Mouse (Mus musculus) embryo, embryonic 11 days (tissue): ENCODE measurements around the gene Bmp3.

Experiments used
- DNase-seq: peaks from one replicate; pipeline ENCODE4 v3.0.0-alpha.2; 2015

The Bmp3 gene

DNA sequence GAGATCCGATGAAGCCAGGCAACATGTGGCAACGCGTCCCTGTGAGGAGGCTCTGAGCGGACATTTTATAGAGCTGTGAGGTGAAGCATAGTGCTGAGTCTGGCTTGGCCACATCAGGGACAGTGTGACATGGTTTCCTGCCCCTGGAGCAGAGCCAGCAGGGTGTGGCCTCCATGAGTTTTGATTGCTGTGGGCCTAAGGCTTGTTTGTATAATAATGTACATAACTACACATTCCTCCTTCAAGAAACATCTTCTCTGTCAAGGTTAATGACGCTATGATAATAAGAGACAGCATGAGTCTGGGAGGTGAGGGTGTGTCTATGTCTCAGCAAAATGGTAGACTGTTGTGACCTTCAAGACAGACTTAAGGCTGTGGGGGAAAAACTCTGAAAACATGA is 64.5 kb downstream of the Bmp3 start:
- DNase-seq, result no peak

DNA sequence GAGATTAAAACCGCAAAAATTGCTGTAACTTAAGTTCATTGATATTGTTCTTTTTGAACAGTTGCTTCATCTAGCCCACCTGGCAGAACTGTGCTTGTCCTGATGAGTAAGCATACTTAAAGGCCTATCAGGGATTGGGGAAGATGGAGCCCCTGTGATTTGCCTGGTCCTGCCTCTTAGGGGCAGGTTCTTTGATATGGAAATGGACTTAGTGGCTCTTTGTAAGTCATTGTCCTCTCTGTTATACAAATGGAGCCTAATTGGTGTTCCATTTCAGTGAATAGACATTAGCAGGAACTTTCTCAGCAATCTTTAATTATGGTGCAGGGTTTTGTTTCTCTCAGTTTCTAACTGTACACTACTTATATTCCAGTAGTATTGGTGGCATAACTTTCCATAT is 67.4 kb downstream of the Bmp3 start:
- no peak for DNase-seq

- no peak for DNase-seq
Observed at GRCm38 (mm10) chr5:98922921-98923320, 68.7 kb downstream of the Bmp3 start.
